Mouse (Mus musculus) kidney, embryonic 14.5 days (tissue): Measurements from ENCODE around the gene Elmo1. TPM values are rescaled to one million over a fixed set of nuclear protein-coding genes. Genes with fewer than 3 reads are reported as not detected.
A peak's percentile ranks its signal among the peaks of the same experiment; 100 is the strongest.

Experiments used
- ATAC-seq: fragments of 200-750 bp; cut with Nextera tagmentation; 2 replicates; pipeline ENCODE4 v1.8.0; 2017; ENCODE audit warnings: moderate number of reproducible peaks, mild to moderate bottlenecking, moderate TSS enrichment, moderate library complexity; ENCODE audit not compliant: low FRiP score, low TSS enrichment
- H3K27ac ChIP-seq: fragments of 300-500 bp; sonication (generic); 2 replicates; pipeline ENCODE4 v1.5.1; 2014; ENCODE audit warnings: low read depth, mild to moderate bottlenecking, low read length, moderate library complexity, mixed read lengths
- H3K27me3 ChIP-seq: fragments of 300-500 bp; sonication (generic); 2 replicates; pipeline ENCODE4 v1.6.1; 2014; ENCODE audit warnings: mild to moderate bottlenecking, low read length; ENCODE audit not compliant: control insufficient read depth, insufficient read depth
- H3K36me3 ChIP-seq: fragments of 300-500 bp; sonication (generic); 2 replicates; pipeline ENCODE4 v1.6.1; 2014; ENCODE audit warnings: low read length, mixed read lengths; ENCODE audit not compliant: control insufficient read depth, insufficient read depth
- H3K4me1 ChIP-seq: fragments of 300-500 bp; sonication (generic); 2 replicates; pipeline ENCODE4 v1.6.1; 2014; ENCODE audit warnings: low read length, mixed read lengths; ENCODE audit not compliant: control insufficient read depth, insufficient read depth
- H3K4me2 ChIP-seq: fragments of 300-500 bp; sonication (generic); replicated peaks from 2 replicates; pipeline ENCODE4 v1.6.1; 2014; ENCODE audit warnings: low read depth, mild to moderate bottlenecking, low read length
- H3K4me3 ChIP-seq: fragments of 300-500 bp; sonication (generic); 2 replicates; pipeline ENCODE4 v1.5.1; 2014; ENCODE audit warnings: mild to moderate bottlenecking, low read length
- H3K9ac ChIP-seq: fragments of 300-500 bp; sonication (generic); 2 replicates; pipeline ENCODE4 v1.6.1; 2014; ENCODE audit warnings: low read depth, mild to moderate bottlenecking, low read length, moderate library complexity
- H3K9me3 ChIP-seq: fragments of 300-500 bp; sonication (generic); 2 replicates; pipeline ENCODE4 v1.6.1; 2016; ENCODE audit warnings: low read length; ENCODE audit not compliant: control insufficient read depth
- WGBS: fragments of 180-500 bp; shearing (Covaris S2); extraction: QIAGEN DNeasy Blood & Tissue Kit; methylation state at CpG from one replicate; pipeline ENCODE4 v1.1.7; 2014; 5-methylcytosine and 5-hydroxymethylcytosine counted together
- polyA plus RNA-seq: library from polyadenylated mRNA; unstranded; fragments of >200 nt; fragmentation: Nextera tagmentation; extraction: Ambion mirVana; gene quantifications from 2 replicates; pipeline ENCODE4 v1.2.1, GENCODE M21; 2014

The Elmo1 gene
- polyA plus RNA-seq, 1 experiment from 2014 or later: 15.4 TPM

GRCm38 (mm10) chr13:20430998-20431397 is 340.6 kb downstream of the Elmo1 start:
- Histone ChIP-seq H3K9ac (no peak overlapping the region), H3K4me2 (no peak overlapping the region), H3K27ac (no peak overlapping the region), H3K36me3 (no peaks in the 10 kb centered on the region), H3K9me3 (no peaks in the 10 kb centered on the region), H3K4me3 (no peak overlapping the region), H3K27me3 (no peaks in the 10 kb centered on the region), H3K4me1 (no peaks in the 10 kb centered on the region)
- 83% methylated on average over 6 of the region's 6 CpGs for WGBS
- ATAC-seq: no peak

GRCm38 (mm10) chr13:20433221-20433858 is 342.9 kb downstream of the Elmo1 start:
- H3K4me3 ChIP-seq: no peak overlapping the region
- 51% methylated on average over 4 of the region's 4 CpGs for WGBS
- H3K9ac ChIP-seq: no peak overlapping the region
- no peak overlapping the region for H3K4me2 ChIP-seq
- no peaks in the 10 kb centered on the region for H3K27me3 ChIP-seq
- no peaks in the 10 kb centered on the region for H3K36me3 ChIP-seq
- peak; percentile 46; the same call in 1 of the 2 replicates for ATAC-seq
- H3K9me3 ChIP-seq: no peaks in the 10 kb centered on the region
- no peaks in the 10 kb centered on the region for H3K4me1 ChIP-seq
- H3K27ac ChIP-seq: no peak overlapping the region

GRCm38 (mm10) chr13:20434071-20434470 is 343.7 kb downstream of the Elmo1 start:
- Histone ChIP-seq H3K27ac (no peak overlapping the region), H3K36me3 (no peaks in the 10 kb centered on the region), H3K9me3 (no peaks in the 10 kb centered on the region), H3K4me3 (no peak overlapping the region), H3K4me1 (no peaks in the 10 kb centered on the region), H3K4me2 (no peak overlapping the region), H3K27me3 (no peaks in the 10 kb centered on the region), H3K9ac (no peak overlapping the region)
- no peak for ATAC-seq
- WGBS: 60% methylated on average over 4 of the region's 4 CpGs

- no peaks in the 10 kb centered on the region for H3K36me3 ChIP-seq
- no peak overlapping the region for H3K4me3 ChIP-seq
- ATAC-seq: no peak
- no peak overlapping the region for H3K4me2 ChIP-seq
- no peak overlapping the region for H3K27ac ChIP-seq
- H3K4me1 ChIP-seq: no peaks in the 10 kb centered on the region
- no peaks in the 10 kb centered on the region for H3K9me3 ChIP-seq
- H3K27me3 ChIP-seq: no peaks in the 10 kb centered on the region
- H3K9ac ChIP-seq: no peak overlapping the region
- 75% methylated on average over 1 of the region's 1 CpGs for WGBS
Observed at GRCm38 (mm10) chr13:20439488-20439887, 349.1 kb downstream of the Elmo1 start.

- H3K4me1 ChIP-seq: no peaks in the 10 kb centered on the region
- no peak overlapping the region for H3K4me3 ChIP-seq
- H3K9me3 ChIP-seq: no peaks in the 10 kb centered on the region
- 87% methylated on average over 7 of the region's 7 CpGs for WGBS
- H3K4me2 ChIP-seq: no peak overlapping the region
- no peaks in the 10 kb centered on the region for H3K36me3 ChIP-seq
- H3K27ac ChIP-seq: no peak overlapping the region
- H3K27me3 ChIP-seq: no peaks in the 10 kb centered on the region
- H3K9ac ChIP-seq: no peak overlapping the region
- no peak for ATAC-seq
Observed at GRCm38 (mm10) chr13:20450831-20451353, 360.5 kb downstream of the Elmo1 start.

GRCm38 (mm10) chr13:20454357-20454756 is 364.0 kb downstream of the Elmo1 start:
- H3K9ac ChIP-seq: no peak overlapping the region
- H3K4me2 ChIP-seq: no peak overlapping the region
- H3K27me3 ChIP-seq: no peaks in the 10 kb centered on the region
- no peaks in the 10 kb centered on the region for H3K4me1 ChIP-seq
- H3K4me3 ChIP-seq: no peak overlapping the region
- 50% methylated on average over 1 of the region's 1 CpGs for WGBS
- H3K27ac ChIP-seq: no peak overlapping the region
- peak; percentile 66; the same call in 1 of the 2 replicates for ATAC-seq
- no peaks in the 10 kb centered on the region for H3K36me3 ChIP-seq
- no peaks in the 10 kb centered on the region for H3K9me3 ChIP-seq

- no peak overlapping the region for H3K4me2 ChIP-seq
- no peak overlapping the region for H3K27ac ChIP-seq
- H3K4me3 ChIP-seq: no peak overlapping the region
- H3K9ac ChIP-seq: no peak overlapping the region
- H3K27me3 ChIP-seq: no peaks in the 10 kb centered on the region
- ATAC-seq: no peak
- no peaks in the 10 kb centered on the region for H3K36me3 ChIP-seq
- 90% methylated on average over 6 of the region's 6 CpGs for WGBS
- no peaks in the 10 kb centered on the region for H3K9me3 ChIP-seq
- H3K4me1 ChIP-seq: no peaks in the 10 kb centered on the region
Observed at GRCm38 (mm10) chr13:20460096-20460495, 369.7 kb downstream of the Elmo1 start.

GRCm38 (mm10) chr13:20461616-20462015 is 371.2 kb downstream of the Elmo1 start:
- Histone ChIP-seq H3K4me1 (no peaks in the 10 kb centered on the region), H3K9me3 (no peaks in the 10 kb centered on the region), H3K9ac (no peak overlapping the region), H3K27me3 (no peaks in the 10 kb centered on the region), H3K4me2 (no peak overlapping the region), H3K4me3 (no peak overlapping the region), H3K27ac (no peak overlapping the region), H3K36me3 (no peaks in the 10 kb centered on the region)
- no peak for ATAC-seq
- WGBS: 57% methylated on average over 3 of the region's 3 CpGs

- ATAC-seq: no peak
- Histone ChIP-seq H3K9ac (no peak overlapping the region), H3K4me1 (no peaks in the 10 kb centered on the region), H3K36me3 (no peaks in the 10 kb centered on the region), H3K27ac (no peak overlapping the region), H3K4me3 (no peak overlapping the region), H3K9me3 (no peaks in the 10 kb centered on the region), H3K4me2 (no peak overlapping the region), H3K27me3 (no peaks in the 10 kb centered on the region)
Observed at GRCm38 (mm10) chr13:20464161-20464560, 373.8 kb downstream of the Elmo1 start.
